Mouse (Mus musculus) thymus, adult 2 months (tissue): ENCODE data around the gene Cdh22.

Experiments used
- CTCF ChIP-seq: fragments of 200-500 bp; IDR thresholded peaks from 2 replicates; pipeline ENCODE4 v1.5.1; 2012; ENCODE audit warnings: mild to moderate bottlenecking, control low read depth, low read length, moderate library complexity, borderline replicate concordance; ENCODE audit not compliant: control insufficient read depth, poor library complexity, insufficient read depth; ENCODE audit errors: extremely low read depth
- POLR2A ChIP-seq: fragments of 200-500 bp; IDR thresholded peaks from 2 replicates; pipeline ENCODE4 v1.6.1; 2012; ENCODE audit warnings: mild to moderate bottlenecking, low read length, control low read depth, moderate library complexity; ENCODE audit not compliant: control insufficient read depth, poor library complexity, insufficient read depth; ENCODE audit errors: extremely low read depth

DNA sequence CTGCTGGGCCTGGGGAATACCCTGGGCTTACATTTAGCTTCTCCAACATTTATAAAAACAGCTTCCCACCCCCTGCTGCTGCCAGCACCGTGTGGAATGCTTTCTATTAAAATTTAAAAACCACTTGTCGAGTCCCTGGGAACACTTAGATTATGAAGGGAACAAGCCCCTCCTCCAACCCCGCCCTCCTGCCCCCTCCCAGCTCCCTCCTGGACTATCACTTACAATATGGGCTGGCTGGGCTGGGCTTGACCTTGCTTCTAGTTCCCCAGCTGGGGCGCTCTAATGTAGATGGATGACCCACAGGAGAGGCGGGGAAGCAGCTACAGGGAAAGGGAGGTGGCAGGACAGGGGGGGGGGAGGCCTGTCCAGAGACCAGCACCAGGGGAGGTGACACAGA lies 72.4 kb downstream of the Cdh22 start:
- TF ChIP-seq POLR2A: no peak
- no peak for TF ChIP-seq CTCF
